Mouse (Mus musculus) cortical plate, adult 2 months (tissue): ENCODE results near the gene Ckb.

Source experiments
- CTCF ChIP-seq: fragments of 200-500 bp; IDR thresholded peaks from 2 replicates; pipeline ENCODE4 v1.5.1; 2011; ENCODE audit warnings: mild to moderate bottlenecking, control low read depth, low read length; ENCODE audit not compliant: insufficient read depth; ENCODE audit errors: extremely low read depth
- POLR2A ChIP-seq: fragments of 200-500 bp; IDR thresholded peaks from 2 replicates; pipeline ENCODE4 v1.6.1; 2011; ENCODE audit warnings: mild to moderate bottlenecking, low read length, control low read depth; ENCODE audit not compliant: insufficient read depth; ENCODE audit errors: extremely low read depth

GRCm38 (mm10) chr12:111681305-111681704 lies 9.2 kb upstream of the Ckb start:
- TF ChIP-seq CTCF = no peak
- TF ChIP-seq POLR2A = no peak
